ENCODE assay signal across 15 mouse cellular contexts in the genomic region with DNA sequence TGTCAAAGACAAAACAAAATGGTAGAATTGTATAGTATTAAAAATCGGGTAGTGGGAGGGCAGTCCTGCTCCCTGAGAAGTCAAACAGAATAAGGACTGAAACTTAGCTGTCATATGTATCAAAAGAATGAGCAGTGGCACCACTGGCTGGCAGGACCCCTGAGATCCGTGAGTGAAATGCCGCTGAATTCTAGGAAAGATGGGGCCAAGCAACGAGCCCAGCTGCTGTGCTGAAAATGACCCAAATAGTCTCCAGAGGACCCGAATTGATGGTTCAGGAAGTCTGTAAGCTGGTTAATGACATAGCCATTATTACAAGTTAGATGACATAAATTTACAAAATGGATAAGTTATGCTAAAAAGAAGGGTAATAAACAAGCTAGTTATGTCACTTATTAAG. TPM values are rescaled to one million over a fixed set of nuclear protein-coding genes. Genes with fewer than 3 reads are reported as not detected.
DNase-seq lines count a peak whose midpoint lies in the region; ATAC-seq and TF ChIP-seq lines count a peak whose summit lies in the region.
"Had no signal": no experiment of that assay in that cellular context is flagged by ENCODE, and none has a peak within 500 bp of the region (broad histone marks: within the 10 kb centered on the region; RNA-seq: fewer than 3 reads in every experiment).

No protein-coding gene starts in this region.

- no peak for DNase-seq in G1E (ENCODE audit: low spot score)
- DNase-seq in liver, postnatal 0 days, result no peak
- no peak for DNase-seq in testis, postnatal 14 days (ENCODE audit: low spot score)
- DNase-seq in adrenal gland, adult 2 months, result no peak
- DNase-seq: embryo, embryonic 11 days; gastrocnemius, postnatal 25 days had no signal

- TF ChIP-seq CTCF in G1E (IDR thresholded peaks at IDR 0.05; ENCODE audit: low read depth, low read length), result no peak
- TF ChIP-seq CTCF in intestine, postnatal 0 days (IDR thresholded peaks at IDR 0.05; ENCODE audit: low read depth), result no peak
- no peak for TF ChIP-seq CTCF in liver, postnatal 0 days (IDR thresholded peaks at IDR 0.05; ENCODE audit: low read depth)

- H3K9ac ChIP-seq in heart, embryonic 16.5 days (ENCODE audit: low read length), result no peak overlapping the region
- no peak overlapping the region for H3K9ac ChIP-seq in heart, embryonic 12.5 days
- H3K9ac ChIP-seq in intestine, postnatal 0 days (ENCODE audit: low read depth, low read length), result no peak overlapping the region
- H3K9ac ChIP-seq in liver, postnatal 0 days (replicated peaks), result no peak overlapping the region
- H3K9ac ChIP-seq: embryonic facial prominence, embryonic 15.5 days; forebrain, embryonic 13.5 days; limb, embryonic 12.5 days; neural tube, embryonic 12.5 days had no signal

- H3K4me1 ChIP-seq in heart, embryonic 16.5 days (ENCODE audit: control insufficient read depth, insufficient read depth, low read length), result peaks cover 21% of the 10 kb centered on the region
- peaks cover 40% of the 10 kb centered on the region for H3K4me1 ChIP-seq in heart, embryonic 12.5 days (replicated peaks)
- H3K4me1 ChIP-seq in G1E (ENCODE audit: insufficient read depth, low read depth, low read length), result peaks cover 84% of the 10 kb centered on the region
- peaks cover 9% of the 10 kb centered on the region for H3K4me1 ChIP-seq in intestine, postnatal 0 days (replicated peaks; ENCODE audit: control insufficient read depth, insufficient read depth, low read length)
- peaks cover 45% of the 10 kb centered on the region for H3K4me1 ChIP-seq in liver, postnatal 0 days (ENCODE audit: insufficient read depth)
- H3K4me1 ChIP-seq: neural tube, embryonic 12.5 days had no signal

- no peaks in the 10 kb centered on the region for H3K27me3 ChIP-seq in heart, embryonic 16.5 days (ENCODE audit: control insufficient read depth, insufficient read depth, low read length)
- no peaks in the 10 kb centered on the region for H3K27me3 ChIP-seq in heart, embryonic 12.5 days (replicated peaks)
- no peaks in the 10 kb centered on the region for H3K27me3 ChIP-seq in G1E (ENCODE audit: insufficient read depth, low read length)
- H3K27me3 ChIP-seq in intestine, postnatal 0 days (replicated peaks; ENCODE audit: control insufficient read depth, insufficient read depth, low read length), result no peaks in the 10 kb centered on the region
- no peaks in the 10 kb centered on the region for H3K27me3 ChIP-seq in liver, postnatal 0 days (ENCODE audit: insufficient read depth, low read length)
- H3K27me3 ChIP-seq: embryonic facial prominence, embryonic 15.5 days; forebrain, embryonic 13.5 days; limb, embryonic 12.5 days; neural tube, embryonic 12.5 days had no signal

- 0 out of 2 replicates have a peak overlapping the region, but pooled peaks have one; percentile 14 for H3K4me2 ChIP-seq in heart, embryonic 16.5 days (ENCODE audit: low read depth, low read length)
- no peak overlapping the region for H3K4me2 ChIP-seq in heart, embryonic 12.5 days
- no peak overlapping the region for H3K4me2 ChIP-seq in intestine, postnatal 0 days (replicated peaks; ENCODE audit: low read depth)
- peak overlapping the region; percentile 42 for H3K4me2 ChIP-seq in liver, postnatal 0 days (ENCODE audit: low read depth, low read length)
- H3K4me2 ChIP-seq: embryonic facial prominence, embryonic 15.5 days; forebrain, embryonic 13.5 days; limb, embryonic 12.5 days; neural tube, embryonic 12.5 days had no signal

- 64% methylated on average over 5 of the region's 5 CpGs for WGBS in heart, embryonic 16.5 days
- WGBS in heart, embryonic 12.5 days, result 77% methylated on average over 5 of the region's 5 CpGs
- 69% methylated on average over 5 of the region's 5 CpGs for WGBS in intestine, postnatal 0 days
- 58% methylated on average over 5 of the region's 5 CpGs for WGBS in liver, postnatal 0 days (ENCODE audit: insufficient replicate concordance)

- no peak overlapping the region; the same call in 1 of the 2 replicates for H3K27ac ChIP-seq in heart, embryonic 16.5 days (ENCODE audit: low read length)
- no peak overlapping the region for H3K27ac ChIP-seq in heart, embryonic 12.5 days (ENCODE audit: poor library complexity, severe bottlenecking)
- H3K27ac ChIP-seq in intestine, postnatal 0 days (ENCODE audit: low read depth, low read length), result peak overlapping the region; percentile 61
- no peak overlapping the region for H3K27ac ChIP-seq in liver, postnatal 0 days (ENCODE audit: low read depth)
- H3K27ac ChIP-seq: embryonic facial prominence, embryonic 15.5 days; forebrain, embryonic 13.5 days; hindbrain, embryonic 10.5 days; layer of hippocampus, adult 2 months; limb, embryonic 12.5 days; neural tube, embryonic 12.5 days had no signal

- no peaks in the 10 kb centered on the region for H3K9me3 ChIP-seq in heart, embryonic 16.5 days (replicated peaks; ENCODE audit: control insufficient read depth, low read length)
- no peaks in the 10 kb centered on the region; the same call in 1 of the 2 replicates for H3K9me3 ChIP-seq in heart, embryonic 12.5 days (replicated peaks)
- H3K9me3 ChIP-seq in G1E (replicated peaks), result no peaks in the 10 kb centered on the region
- no peaks in the 10 kb centered on the region for H3K9me3 ChIP-seq in intestine, postnatal 0 days (ENCODE audit: control insufficient read depth)
- H3K9me3 ChIP-seq in liver, postnatal 0 days (ENCODE audit: low read length), result no peaks in the 10 kb centered on the region
- H3K9me3 ChIP-seq: embryonic facial prominence, embryonic 15.5 days; forebrain, embryonic 13.5 days; hindbrain, embryonic 10.5 days; limb, embryonic 12.5 days; neural tube, embryonic 12.5 days had no signal

- TF ChIP-seq EP300 in liver, postnatal 0 days (IDR thresholded peaks at IDR 0.05; ENCODE audit: low read depth), result no peak

- H3K36me3 ChIP-seq in heart, embryonic 16.5 days (ENCODE audit: control insufficient read depth, insufficient read depth), result no peaks in the 10 kb centered on the region
- no peaks in the 10 kb centered on the region for H3K36me3 ChIP-seq in heart, embryonic 12.5 days
- peaks cover 30% of the 10 kb centered on the region for H3K36me3 ChIP-seq in G1E (replicated peaks)
- no peaks in the 10 kb centered on the region for H3K36me3 ChIP-seq in intestine, postnatal 0 days (ENCODE audit: control insufficient read depth, insufficient read depth)
- H3K36me3 ChIP-seq in liver, postnatal 0 days (replicated peaks; ENCODE audit: insufficient read depth, low read length), result no peaks in the 10 kb centered on the region
- H3K36me3 ChIP-seq: embryonic facial prominence, embryonic 15.5 days; hindbrain, embryonic 10.5 days; limb, embryonic 12.5 days; neural tube, embryonic 12.5 days had no signal

- H3K4me3 ChIP-seq in heart, embryonic 16.5 days (ENCODE audit: low read length), result no peak overlapping the region
- H3K4me3 ChIP-seq in heart, embryonic 12.5 days, result no peak overlapping the region
- peak overlapping the region; percentile 56 for H3K4me3 ChIP-seq in G1E (ENCODE audit: low read depth, low read length)
- no peak overlapping the region for H3K4me3 ChIP-seq in intestine, postnatal 0 days (ENCODE audit: low read depth, low read length)
- H3K4me3 ChIP-seq in liver, postnatal 0 days (ENCODE audit: low read depth, low read length), result 0 out of 2 replicates have a peak overlapping the region, but pooled peaks have one; percentile 7
- H3K4me3 ChIP-seq: embryonic facial prominence, embryonic 15.5 days; forebrain, embryonic 13.5 days; hindbrain, embryonic 10.5 days; layer of hippocampus, adult 2 months; limb, embryonic 12.5 days; neural tube, embryonic 12.5 days had no signal

- no peak for ATAC-seq in heart, embryonic 16.5 days (replicated peaks; ENCODE audit: extremely low read depth, insufficient read depth, low FRiP score)
- no peak for ATAC-seq in heart, embryonic 12.5 days (ENCODE audit: insufficient number of reproducible peaks, low FRiP score)
- no peak for ATAC-seq in G1E (ENCODE audit: extremely low read depth, insufficient number of reproducible peaks, low FRiP score, poor library complexity, severe bottlenecking)
- ATAC-seq in intestine, postnatal 0 days, result no peak
- ATAC-seq in liver, postnatal 0 days, result no peak
- ATAC-seq: forebrain, embryonic 13.5 days had no signal

RNA-seq across cellular contexts. Expression of gene Snx9, which starts 42.2 kb away (rescaled TPM):
- polyA plus RNA-seq in heart, embryonic 16.5 days (2015; fragmentation: Nextera tagmentation; extraction: Ambion mirVana), result 19.4 and 20.9 TPM in 2 replicates
- 28.9 and 29.6 TPM in 2 replicates for polyA plus RNA-seq in heart, embryonic 12.5 days (2016; fragmentation: Nextera tagmentation; extraction: Ambion mirVana)
- total RNA-seq in G1E (2014; fragmentation: Nextera tagmentation) (55.5 and 59.7 TPM in 2 replicates), G1E (2017) (41.1 and 46.7 TPM in 2 replicates)
- 26.7 and 28.0 TPM in 2 replicates for polyA plus RNA-seq in G1E (2012)
- polyA plus RNA-seq in intestine, postnatal 0 days (2015; fragmentation: Nextera tagmentation; extraction: Ambion mirVana), result 91.4 and 95.4 TPM in 2 replicates
- polyA plus RNA-seq in liver, postnatal 0 days (2015; fragmentation: Nextera tagmentation; extraction: Ambion mirVana), result 13.1 and 13.5 TPM in 2 replicates
- 10 to 100 TPM; 48.4 to 55.9 TPM for total RNA-seq in adrenal gland, adult 2 months (2021)
- polyA plus RNA-seq in adrenal gland, adult 2 months (2012; rRNA removed), result 26.0 and 28.3 TPM in 2 replicates

Comparison
In these comparisons a context has a peak if more than half of its experiments do, and no peak if none do; other contexts are left out.
1. H3K4me2 ChIP-seq: peak in heart, embryonic 16.5 days (single experiment) and liver, postnatal 0 days (single experiment); none in heart, embryonic 12.5 days (single experiment) and intestine, postnatal 0 days (single experiment).
2. H3K4me3 ChIP-seq: peak in G1E (single experiment) and liver, postnatal 0 days (single experiment); none in heart, embryonic 16.5 days (single experiment), heart, embryonic 12.5 days (single experiment) and intestine, postnatal 0 days (single experiment).